In genomic region chr1:82359648-82360026, GRCm38 (mm10) we compare ENCODE assay signal across 19 mouse cellular contexts. TPM values are rescaled to one million over a fixed set of nuclear protein-coding genes. Genes with fewer than 3 reads are reported as not detected.
DNase-seq lines count a peak whose midpoint lies in the region; ATAC-seq and TF ChIP-seq lines count a peak whose summit lies in the region.
"Had no signal": no experiment of that assay in that cellular context is flagged by ENCODE, and none has a peak within 500 bp of the region (broad histone marks: within the 10 kb centered on the region; RNA-seq: fewer than 3 reads in every experiment).

No protein-coding gene starts in this region.

- H3K4me3 ChIP-seq in gastrocnemius, adult 2 months = peak overlapping the region; percentile 45
- no peak overlapping the region for H3K4me3 ChIP-seq in heart, embryonic 14.5 days (ENCODE audit: control insufficient read depth in 1 of 2, insufficient read depth in 1 of 2, low read depth in 1 of 2, low read length in 2 of 2)
- H3K4me3 ChIP-seq in liver, embryonic 12.5 days = no peak overlapping the region
- H3K4me3 ChIP-seq in neural tube, embryonic 14.5 days (ENCODE audit: low read depth, low read length) = no peak overlapping the region
- H3K4me3 ChIP-seq: embryonic facial prominence, embryonic 13.5 days; erythroblast, embryonic 14.5 days; forebrain, embryonic 12.5 days; hindbrain, embryonic 13.5 days; midbrain, embryonic 12.5 days had no signal

- H3K9me3 ChIP-seq in heart, embryonic 14.5 days (ENCODE audit: control insufficient read depth, low read length) = no peaks in the 10 kb centered on the region
- H3K9me3 ChIP-seq in liver, embryonic 12.5 days (replicated peaks) = no peaks in the 10 kb centered on the region
- no peaks in the 10 kb centered on the region for H3K9me3 ChIP-seq in neural tube, embryonic 14.5 days (ENCODE audit: control insufficient read depth, low read length)
- H3K9me3 ChIP-seq: embryonic facial prominence, embryonic 13.5 days; forebrain, embryonic 12.5 days; hindbrain, embryonic 13.5 days; midbrain, embryonic 12.5 days had no signal

- no peak for ATAC-seq in heart, embryonic 14.5 days (ENCODE audit: insufficient number of reproducible peaks, insufficient read depth, low FRiP score, low read depth)
- ATAC-seq in liver, embryonic 12.5 days = peak; percentile 61; the same call in 1 of the 2 replicates
- ATAC-seq in neural tube, embryonic 14.5 days (ENCODE audit: low read depth) = peak; percentile 45; the same call in 1 of the 2 replicates
- ATAC-seq: inflammation-experienced regulatory T-cells, adult 6 months had no signal

- WGBS in heart, embryonic 14.5 days = 81% methylated on average over 1 of the region's 1 CpGs
- WGBS in liver, embryonic 12.5 days (ENCODE audit: insufficient replicate concordance) = 85% methylated on average over 1 of the region's 1 CpGs
- 89% methylated on average over 1 of the region's 1 CpGs for WGBS in neural tube, embryonic 14.5 days

- peaks cover 10 to 32% of the 10 kb centered on the region in 2 experiments for H3K4me1 ChIP-seq in heart, embryonic 14.5 days (ENCODE audit: control insufficient read depth in 2 of 2, insufficient read depth in 2 of 2, low read length in 2 of 2)
- H3K4me1 ChIP-seq in liver, embryonic 12.5 days = peaks cover 42% of the 10 kb centered on the region
- peaks cover 3% of the 10 kb centered on the region; the same call in 1 of the 2 replicates for H3K4me1 ChIP-seq in neural tube, embryonic 14.5 days (ENCODE audit: control insufficient read depth, insufficient read depth, low read length)

- peak overlapping the region; percentile 59 for H3K4me2 ChIP-seq in heart, embryonic 14.5 days (ENCODE audit: low read length)
- peak overlapping the region; percentile 19; the same call in 1 of the 2 replicates for H3K4me2 ChIP-seq in liver, embryonic 12.5 days
- H3K4me2 ChIP-seq in neural tube, embryonic 14.5 days (ENCODE audit: low read depth, low read length) = no peak overlapping the region
- H3K4me2 ChIP-seq: embryonic facial prominence, embryonic 13.5 days; forebrain, embryonic 12.5 days; midbrain, embryonic 12.5 days had no signal

- no peak for TF ChIP-seq CTCF in gastrocnemius, adult 2 months (IDR thresholded peaks at IDR 0.05)

- peaks cover 27% of the 10 kb centered on the region for H3K27me3 ChIP-seq in heart, embryonic 14.5 days (ENCODE audit: control insufficient read depth, insufficient read depth, low read length)
- H3K27me3 ChIP-seq in liver, embryonic 12.5 days (replicated peaks) = no peaks in the 10 kb centered on the region
- H3K27me3 ChIP-seq in neural tube, embryonic 14.5 days (ENCODE audit: control insufficient read depth, insufficient read depth, low read length) = no peaks in the 10 kb centered on the region
- H3K27me3 ChIP-seq: embryonic facial prominence, embryonic 13.5 days; forebrain, embryonic 12.5 days; hindbrain, embryonic 13.5 days; midbrain, embryonic 12.5 days had no signal

- no peak for DNase-seq in gastrocnemius, adult 2 months
- no peak for DNase-seq in gastrocnemius, postnatal 36 days
- DNase-seq in heart, postnatal 14 days = no peak
- no peak for DNase-seq in liver
- DNase-seq: cerebellum, adult 8-10 months; lung, adult 2 months; right cerebral cortex, postnatal 14 days; thymus, adult 2 months; thymus, postnatal 4 days had no signal

- no peak overlapping the region for H3K27ac ChIP-seq in gastrocnemius, adult 2 months
- no peak overlapping the region for H3K27ac ChIP-seq in heart, embryonic 14.5 days (replicated peaks in 1 of 2; ENCODE audit: control insufficient read depth in 1 of 2, insufficient read depth in 1 of 2, low read depth in 2 of 2, low read length in 2 of 2)
- 0 out of 2 replicates have a peak overlapping the region, but pooled peaks have one; percentile 36 for H3K27ac ChIP-seq in liver, embryonic 12.5 days
- H3K27ac ChIP-seq in neural tube, embryonic 14.5 days (ENCODE audit: low read depth, low read length) = no peak overlapping the region
- H3K27ac ChIP-seq: embryonic facial prominence, embryonic 13.5 days; forebrain, embryonic 12.5 days; hindbrain, embryonic 13.5 days; midbrain, embryonic 12.5 days; stomach, postnatal 0 days had no signal

- intact Hi-C loops in gastrocnemius, adult 2 months (cut with DNase I) = no loop called here
- intact Hi-C loops in gastrocnemius, postnatal 36 days (cut with DNase I) = no loop called here
- intact Hi-C loops in heart, postnatal 14 days (cut with DNase I) = no loop called here

- no peaks in the 10 kb centered on the region for H3K36me3 ChIP-seq in heart, embryonic 14.5 days (ENCODE audit: control insufficient read depth, insufficient read depth, low read length)
- H3K36me3 ChIP-seq in liver, embryonic 12.5 days = 0 out of 2 replicates have a peak, but pooled peaks cover 6% of the 10 kb centered on the region
- no peaks in the 10 kb centered on the region for H3K36me3 ChIP-seq in neural tube, embryonic 14.5 days (ENCODE audit: control insufficient read depth, insufficient read depth, low read length)
- H3K36me3 ChIP-seq: embryonic facial prominence, embryonic 13.5 days; forebrain, embryonic 12.5 days; hindbrain, embryonic 13.5 days; midbrain, embryonic 12.5 days had no signal

- H3K9ac ChIP-seq in heart, embryonic 14.5 days (ENCODE audit: low read length) = no peak overlapping the region
- peak overlapping the region; percentile 17; the same call in 1 of the 2 replicates for H3K9ac ChIP-seq in liver, embryonic 12.5 days
- no peak overlapping the region for H3K9ac ChIP-seq in neural tube, embryonic 14.5 days (replicated peaks; ENCODE audit: low read depth, low read length)
- H3K9ac ChIP-seq: embryonic facial prominence, embryonic 13.5 days; forebrain, embryonic 12.5 days; hindbrain, embryonic 13.5 days; midbrain, embryonic 12.5 days had no signal

RNA-seq across cellular contexts. Expression of gene Rhbdd1, which starts 43.4 kb away (rescaled TPM):
- total RNA-seq in gastrocnemius, adult 2 months (2021) = 1 to 10 TPM; 8.4 to 8.5 TPM
- 1 to 10 TPM; 6.4 to 7.7 TPM for total RNA-seq in gastrocnemius, postnatal 36 days (2021)
- 7.0 and 8.7 TPM in 2 replicates for polyA plus RNA-seq in heart, embryonic 14.5 days (2014; fragmentation: Nextera tagmentation; extraction: Ambion mirVana)
- 10 to 100 TPM; 10.1 to 11.5 TPM for total RNA-seq in heart, postnatal 14 days (2021)
- 11.8 and 13.3 TPM in 2 replicates for polyA plus RNA-seq in liver, embryonic 12.5 days (2016; fragmentation: Nextera tagmentation; extraction: Ambion mirVana)
- polyA plus RNA-seq in neural tube, embryonic 14.5 days (2014; fragmentation: Nextera tagmentation; extraction: Ambion mirVana) = 2.7 and 3.2 TPM in 2 replicates
